Mouse (Mus musculus) MEL (cell line): ENCODE results near the gene Igf1r.

Experiments used
- BHLHE40 ChIP-seq: IDR thresholded peaks from 2 replicates; pipeline ENCODE4 v1.6.1; 2012; ENCODE audit warnings: low read depth, mild to moderate bottlenecking, inconsistent platforms, low read length, improper control_type of control experiment, borderline replicate concordance
- CTCF ChIP-seq, 3 experiments: IDR thresholded peaks in 2 of 3; conservative IDR thresholded peaks in 1 of 3; 2 replicates each; pipeline ENCODE4 v1.5.1; 2011 to 2012; ENCODE audit warnings: low read length in 3 of 3, low read depth in 2 of 3, mild to moderate bottlenecking in 2 of 3, improper control_type of control experiment in 1 of 3, inconsistent platforms in 1 of 3, mixed read lengths in 1 of 3, moderate library complexity in 1 of 3; ENCODE audit not compliant: control insufficient read depth in 1 of 3, insufficient read depth in 1 of 3, poor library complexity in 1 of 3, severe bottlenecking in 1 of 3
- EP300 ChIP-seq, 2 experiments: IDR thresholded peaks; 2 replicates each; pipeline ENCODE4 v1.6.1; 2011; ENCODE audit warnings: improper control_type of control experiment in 2 of 2, low read length in 2 of 2, low read depth in 1 of 2, mild to moderate bottlenecking in 1 of 2
- GABPA ChIP-seq: IDR thresholded peaks from 2 replicates; pipeline ENCODE4 v1.6.1; 2012; ENCODE audit warnings: low read depth, mild to moderate bottlenecking, inconsistent platforms, low read length, improper control_type of control experiment, moderate library complexity
- MAFK ChIP-seq: IDR thresholded peaks from 2 replicates; pipeline ENCODE4 v1.6.1; 2011; ENCODE audit warnings: low read depth, mild to moderate bottlenecking, low read length, improper control_type of control experiment, borderline replicate concordance
- MXI1 ChIP-seq: IDR thresholded peaks from 2 replicates; pipeline ENCODE4 v1.6.1; 2011; ENCODE audit warnings: mild to moderate bottlenecking, low read depth, low read length, improper control_type of control experiment
- POLR2A ChIP-seq, 2 experiments: IDR thresholded peaks; 2 replicates each; pipeline ENCODE4 v1.6.1; 2011 to 2012; ENCODE audit warnings: low read length in 2 of 2, mild to moderate bottlenecking in 2 of 2, control low read depth in 1 of 2, improper control_type of control experiment in 1 of 2, low read depth in 1 of 2, moderate library complexity in 1 of 2; ENCODE audit not compliant: control insufficient read depth in 1 of 2, insufficient read depth in 1 of 2, poor library complexity in 1 of 2
- RCOR1 ChIP-seq: IDR thresholded peaks from 2 replicates; pipeline ENCODE4 v1.6.1; 2012; ENCODE audit warnings: low read depth, mild to moderate bottlenecking, inconsistent platforms, low read length, improper control_type of control experiment
- TAL1 ChIP-seq: IDR thresholded peaks from 2 replicates; pipeline ENCODE4 v1.6.1; 2012; ENCODE audit warnings: mild to moderate bottlenecking, inconsistent platforms, low read length, moderate library complexity, mixed read lengths
- TBP ChIP-seq: IDR thresholded peaks from 2 replicates; pipeline ENCODE4 v1.8.0; 2011; ENCODE audit warnings: low read depth, low read length, improper control_type of control experiment
- TCF12 ChIP-seq: IDR thresholded peaks from 2 replicates; pipeline ENCODE4 v1.6.1; 2014; ENCODE audit warnings: low read depth, mild to moderate bottlenecking, inconsistent platforms, low read length, improper control_type of control experiment, moderate library complexity
- USF2 ChIP-seq, 2 experiments: IDR thresholded peaks; 2 replicates each; pipeline ENCODE4 v1.6.1; 2011 to 2012; ENCODE audit warnings: improper control_type of control experiment in 2 of 2, low read length in 2 of 2, borderline replicate concordance in 1 of 2, inconsistent platforms in 1 of 2, low read depth in 1 of 2, mild to moderate bottlenecking in 1 of 2; ENCODE audit not compliant: insufficient read depth in 1 of 2
- ZKSCAN1 ChIP-seq: IDR thresholded peaks from 2 replicates; pipeline ENCODE4 v1.6.1; 2012; ENCODE audit warnings: low read depth, mild to moderate bottlenecking, inconsistent platforms, low read length, improper control_type of control experiment, moderate library complexity
- ZMIZ1 ChIP-seq: IDR thresholded peaks from 2 replicates; pipeline ENCODE4 v1.6.1; 2012; ENCODE audit warnings: low read depth, mild to moderate bottlenecking, inconsistent platforms, low read length, improper control_type of control experiment, moderate library complexity

DNA sequence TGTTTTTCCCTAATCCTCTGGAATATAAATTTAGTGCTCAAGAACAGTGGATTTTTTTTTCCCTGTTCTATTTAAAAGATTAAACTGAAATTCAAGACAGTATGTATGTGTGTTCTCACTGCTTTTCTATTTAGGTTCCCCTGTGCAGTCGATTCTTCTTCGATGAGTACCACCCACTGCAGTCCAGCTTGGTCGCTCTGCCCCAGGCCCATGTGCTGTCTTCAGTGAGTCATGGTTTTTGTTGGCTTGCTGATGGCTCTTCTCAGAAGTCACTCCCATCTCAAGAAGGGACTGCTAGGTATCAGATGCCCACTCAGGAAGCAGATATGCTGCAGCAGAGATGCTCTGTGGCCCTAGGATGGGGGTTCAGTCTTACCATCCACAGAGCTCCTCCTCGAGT lies 95.9 kb downstream of the Igf1r start:
- TF ChIP-seq ZKSCAN1, result no peak
- no peak for TF ChIP-seq USF2 (IDR thresholded peaks at IDR 0.05; ENCODE audit: borderline replicate concordance in 1 of 2, insufficient read depth in 1 of 2, low read depth in 1 of 2, low read length in 2 of 2)
- TF ChIP-seq CTCF (IDR thresholded peaks at IDR 0.05 in 2 of 3, conservative IDR thresholded peaks at IDR 0.05 in 1 of 3; ENCODE audit: control insufficient read depth in 1 of 3, insufficient read depth in 1 of 3, low read depth in 2 of 3, low read length in 3 of 3, poor library complexity in 1 of 3, severe bottlenecking in 1 of 3), result no peak
- no peak for TF ChIP-seq ZMIZ1
- no peak for TF ChIP-seq BHLHE40
- TF ChIP-seq TBP, result no peak
- TF ChIP-seq POLR2A (IDR thresholded peaks at IDR 0.05; ENCODE audit: control insufficient read depth in 1 of 2, insufficient read depth in 1 of 2, low read depth in 1 of 2, low read length in 2 of 2, poor library complexity in 1 of 2), result no peak
- no peak for TF ChIP-seq MAFK
- no peak for TF ChIP-seq TAL1
- TF ChIP-seq GABPA, result no peak
- no peak for TF ChIP-seq MXI1
- TF ChIP-seq TCF12, result no peak
- TF ChIP-seq RCOR1, result no peak
- no peak for TF ChIP-seq EP300 (IDR thresholded peaks at IDR 0.05; ENCODE audit: low read depth in 1 of 2, low read length in 2 of 2)
